Mouse (Mus musculus): ENCODE measurements around the gene Tnxb. TPM values are rescaled to one million over a fixed set of nuclear protein-coding genes. Genes with fewer than 3 reads are reported as not detected.

Tnxb gene
- polyA plus RNA-seq, 1 experiment from 2014 or later = 0.08 TPM

DNA sequence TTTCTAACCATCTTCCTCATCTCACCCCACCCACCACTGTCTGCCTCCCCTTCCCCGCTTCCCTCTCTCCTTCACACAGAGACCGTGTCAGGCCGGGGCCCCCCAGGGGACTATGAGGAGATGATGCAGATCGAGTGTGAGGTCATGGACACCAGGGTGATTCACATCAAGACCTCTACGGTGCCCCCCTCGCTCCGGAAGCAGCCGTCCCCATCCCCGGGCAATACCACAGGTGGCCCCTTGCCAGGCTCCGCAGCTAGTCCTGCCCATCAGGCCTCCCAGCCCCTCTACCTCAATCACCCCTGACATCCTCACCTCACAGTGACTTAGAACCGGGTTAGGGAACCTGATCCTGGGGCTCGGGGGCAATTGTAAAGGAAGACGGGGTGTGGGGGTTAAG, 15.9 kb upstream of the Tnxb start:
- Histone ChIP-seq H3K27me3 (peaks cover 5% of the 10 kb centered on the region), H3K4me1 (replicated peaks) (no peaks in the 10 kb centered on the region; the same call in 1 of the 2 replicates), H3K27ac (no peak overlapping the region), H3K9ac (replicated peaks) (no peak overlapping the region), H3K4me3 (replicated peaks) (no peak overlapping the region), H3K4me2 (replicated peaks) (no peak overlapping the region), H3K36me3 (peaks cover 56% of the 10 kb centered on the region), H3K9me3 (no peaks in the 10 kb centered on the region)
- ATAC-seq = no peak
- WGBS = 96% methylated on average over 13 of the region's 13 CpGs

DNA sequence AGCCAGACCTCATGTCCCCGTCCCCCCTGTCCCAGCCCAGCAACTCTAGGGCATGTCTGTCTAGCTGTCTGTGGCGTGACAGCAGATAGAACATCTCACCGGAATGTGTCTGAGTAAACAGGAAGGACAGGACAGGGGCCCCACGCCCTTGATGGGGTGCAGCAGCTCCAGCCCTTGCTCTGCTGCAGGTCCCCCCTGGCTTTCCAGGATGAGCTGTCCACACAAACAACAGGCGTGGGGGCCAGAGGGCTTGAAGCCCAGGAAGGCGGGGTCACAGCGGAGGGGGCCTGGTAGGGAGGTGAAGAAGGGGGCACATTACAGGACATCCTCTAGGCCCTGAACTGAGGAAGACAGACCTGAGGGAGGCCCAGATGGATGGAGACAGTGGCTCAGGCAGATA, 15.2 kb upstream of the Tnxb start:
- H3K9ac ChIP-seq (replicated peaks) = no peak overlapping the region

DNA sequence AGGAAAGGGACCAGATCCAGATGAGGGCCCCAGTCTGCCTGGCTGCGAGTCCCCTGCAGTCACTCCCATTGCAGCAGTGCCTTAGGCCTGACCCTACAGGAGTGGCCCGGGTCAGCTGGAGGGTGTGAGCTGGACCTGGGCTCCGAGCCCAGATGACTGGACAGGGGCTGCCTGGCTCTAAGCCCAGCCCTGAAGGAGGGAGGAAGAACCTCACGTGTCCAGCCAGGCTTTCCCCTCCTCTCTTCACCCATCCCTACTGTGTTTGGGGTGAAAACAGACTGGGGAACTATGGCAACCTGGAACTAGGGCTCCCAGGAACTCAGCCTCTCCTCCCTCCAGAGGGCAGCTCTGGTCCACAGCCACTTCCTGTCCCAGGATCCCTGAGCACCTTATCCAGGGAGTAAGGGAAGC, 14.7 kb upstream of the Tnxb start:
- peaks cover 17% of the 10 kb centered on the region for H3K27me3 ChIP-seq
- ATAC-seq = peak; percentile 18; the same call in 1 of the 2 replicates
- no peaks in the 10 kb centered on the region; the same call in 1 of the 2 replicates for H3K4me1 ChIP-seq (replicated peaks)
- no peak overlapping the region for H3K9ac ChIP-seq (replicated peaks)
- no peak overlapping the region for H3K4me2 ChIP-seq (replicated peaks)
- no peak overlapping the region for H3K4me3 ChIP-seq (replicated peaks)
- no peaks in the 10 kb centered on the region for H3K9me3 ChIP-seq
- H3K27ac ChIP-seq = peak overlapping the region; percentile 4; the same call in 1 of the 2 replicates
- H3K36me3 ChIP-seq = peaks cover 44% of the 10 kb centered on the region
- 73% methylated on average over 4 of the region's 4 CpGs for WGBS

More for the DNA sequence above, 15.2 kb upstream of the Tnxb start:
- no peak overlapping the region for H3K4me2 ChIP-seq (replicated peaks)
- H3K9me3 ChIP-seq = no peaks in the 10 kb centered on the region
- no peak overlapping the region for H3K4me3 ChIP-seq (replicated peaks)
- 84% methylated on average over 7 of the region's 7 CpGs for WGBS
- peaks cover 12% of the 10 kb centered on the region for H3K27me3 ChIP-seq
- ATAC-seq = peak; percentile 2; the same call in 1 of the 2 replicates
- H3K4me1 ChIP-seq (replicated peaks) = no peaks in the 10 kb centered on the region; the same call in 1 of the 2 replicates
- peak overlapping the region; percentile 4; the same call in 1 of the 2 replicates for H3K27ac ChIP-seq
- H3K36me3 ChIP-seq = peaks cover 49% of the 10 kb centered on the region

DNA sequence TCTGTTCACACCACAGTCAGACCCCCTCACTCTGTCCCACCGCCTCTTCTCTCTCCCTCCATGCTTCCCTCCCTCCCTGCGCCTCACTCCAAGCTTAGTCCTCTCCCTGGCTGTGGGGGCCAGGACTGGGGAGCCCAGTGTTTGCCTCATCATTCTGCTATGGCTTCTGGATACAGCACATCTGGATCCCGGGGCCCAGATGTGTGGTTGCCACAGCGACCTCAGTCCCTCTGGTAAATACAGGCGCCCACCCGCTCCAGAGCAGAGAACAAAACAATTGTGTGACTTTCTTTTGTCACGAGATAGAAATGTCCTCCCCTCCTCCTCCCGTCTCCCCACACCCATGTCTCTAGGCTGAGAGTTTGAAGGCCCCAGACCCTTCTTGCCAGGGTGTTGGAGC, 13.7 kb upstream of the Tnxb start:
- Histone ChIP-seq H3K4me3 (replicated peaks) (no peak overlapping the region), H3K9ac (replicated peaks) (0 out of 2 replicates have a peak overlapping the region, but pooled peaks have one; percentile 1), H3K27me3 (peaks cover 27% of the 10 kb centered on the region), H3K4me2 (replicated peaks) (no peak overlapping the region), H3K9me3 (no peaks in the 10 kb centered on the region), H3K36me3 (peaks cover 34% of the 10 kb centered on the region), H3K4me1 (replicated peaks) (peaks cover 6% of the 10 kb centered on the region), H3K27ac (no peak overlapping the region)
- WGBS = 38% methylated on average over 8 of the region's 8 CpGs
- ATAC-seq = no peak

DNA sequence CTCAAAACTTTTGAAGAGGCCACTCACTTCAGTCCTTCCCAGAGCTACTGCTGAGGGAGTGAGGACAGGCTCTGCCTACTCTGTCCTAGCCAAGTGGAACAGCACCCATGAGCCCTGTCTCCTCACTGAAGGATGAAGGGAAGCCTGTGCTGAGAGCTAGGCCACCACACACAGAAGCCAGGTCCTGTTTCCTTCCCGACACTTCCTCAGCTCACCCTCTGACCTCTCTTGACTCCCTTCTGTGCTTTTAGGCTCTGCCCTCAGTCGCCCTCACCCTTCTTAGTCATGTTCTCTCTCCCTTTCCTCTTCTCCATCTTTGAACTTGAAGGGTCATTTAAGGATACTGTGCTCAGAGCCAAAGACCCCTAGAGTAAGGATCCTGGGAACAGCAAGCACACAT, 13.1 kb upstream of the Tnxb start:
- Histone ChIP-seq H3K27me3 (peaks cover 27% of the 10 kb centered on the region), H3K4me2 (replicated peaks) (no peak overlapping the region), H3K36me3 (peaks cover 28% of the 10 kb centered on the region), H3K27ac (no peak overlapping the region), H3K4me3 (replicated peaks) (no peak overlapping the region), H3K9ac (replicated peaks) (no peak overlapping the region), H3K9me3 (no peaks in the 10 kb centered on the region), H3K4me1 (replicated peaks) (peaks cover 6% of the 10 kb centered on the region)
- ATAC-seq = no peak
- WGBS = 40% methylated on average over 2 of the region's 2 CpGs

DNA sequence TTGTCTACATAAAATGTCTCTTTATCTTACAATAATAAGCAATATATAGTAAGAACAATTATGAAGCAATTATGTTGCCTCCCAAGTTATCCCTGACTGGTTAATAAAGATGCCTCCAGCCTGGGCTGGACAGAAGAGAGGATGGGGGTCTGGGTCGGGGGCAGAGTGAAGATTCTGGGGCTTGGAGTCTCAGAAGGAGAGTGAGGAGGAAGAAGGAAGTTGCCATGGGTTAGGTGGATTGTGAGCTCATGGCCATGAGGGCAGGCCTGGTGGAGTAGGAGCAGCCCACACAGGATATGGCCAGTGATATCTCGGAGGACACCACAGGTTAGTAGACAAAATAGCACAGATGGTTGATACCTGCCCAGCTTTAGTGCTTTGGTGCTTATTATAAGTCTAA, 12.2 kb upstream of the Tnxb start:
- H3K9me3 ChIP-seq = no peaks in the 10 kb centered on the region
- no peak overlapping the region for H3K4me2 ChIP-seq (replicated peaks)
- peaks cover 6% of the 10 kb centered on the region for H3K4me1 ChIP-seq (replicated peaks)
- WGBS = 90% methylated on average over 2 of the region's 2 CpGs
- peaks cover 19% of the 10 kb centered on the region for H3K36me3 ChIP-seq
- no peak overlapping the region for H3K9ac ChIP-seq (replicated peaks)
- peaks cover 36% of the 10 kb centered on the region for H3K27me3 ChIP-seq
- no peak overlapping the region for H3K27ac ChIP-seq
- no peak overlapping the region for H3K4me3 ChIP-seq (replicated peaks)
- no peak for ATAC-seq

DNA sequence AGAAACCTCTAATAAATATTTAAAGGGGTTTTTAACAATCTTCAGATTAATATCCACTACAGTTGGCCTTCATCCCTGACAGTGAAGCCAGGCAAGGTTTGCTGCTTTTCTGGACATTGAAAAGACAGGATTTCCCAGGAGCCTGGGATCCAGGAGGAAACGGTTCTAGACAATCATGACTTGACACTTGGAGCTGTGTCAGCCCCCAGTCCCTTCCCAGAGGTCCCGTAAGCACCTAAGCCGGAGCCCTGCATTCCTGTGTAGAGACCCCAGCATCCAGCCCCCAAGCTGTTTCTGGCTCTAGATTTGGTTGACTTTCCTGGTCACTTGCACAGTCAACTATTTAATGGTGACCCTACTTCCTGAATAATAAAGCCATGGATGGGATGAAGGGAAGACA, 11.7 kb upstream of the Tnxb start:
- Histone ChIP-seq H3K9ac (replicated peaks) (no peak overlapping the region), H3K4me2 (replicated peaks) (no peak overlapping the region), H3K4me1 (replicated peaks) (peaks cover 6% of the 10 kb centered on the region), H3K4me3 (replicated peaks) (no peak overlapping the region), H3K27me3 (peaks cover 40% of the 10 kb centered on the region), H3K36me3 (peaks cover 14% of the 10 kb centered on the region), H3K27ac (no peak overlapping the region), H3K9me3 (no peaks in the 10 kb centered on the region)
- WGBS = 84% methylated on average over 3 of the region's 3 CpGs
- ATAC-seq = no peak

DNA sequence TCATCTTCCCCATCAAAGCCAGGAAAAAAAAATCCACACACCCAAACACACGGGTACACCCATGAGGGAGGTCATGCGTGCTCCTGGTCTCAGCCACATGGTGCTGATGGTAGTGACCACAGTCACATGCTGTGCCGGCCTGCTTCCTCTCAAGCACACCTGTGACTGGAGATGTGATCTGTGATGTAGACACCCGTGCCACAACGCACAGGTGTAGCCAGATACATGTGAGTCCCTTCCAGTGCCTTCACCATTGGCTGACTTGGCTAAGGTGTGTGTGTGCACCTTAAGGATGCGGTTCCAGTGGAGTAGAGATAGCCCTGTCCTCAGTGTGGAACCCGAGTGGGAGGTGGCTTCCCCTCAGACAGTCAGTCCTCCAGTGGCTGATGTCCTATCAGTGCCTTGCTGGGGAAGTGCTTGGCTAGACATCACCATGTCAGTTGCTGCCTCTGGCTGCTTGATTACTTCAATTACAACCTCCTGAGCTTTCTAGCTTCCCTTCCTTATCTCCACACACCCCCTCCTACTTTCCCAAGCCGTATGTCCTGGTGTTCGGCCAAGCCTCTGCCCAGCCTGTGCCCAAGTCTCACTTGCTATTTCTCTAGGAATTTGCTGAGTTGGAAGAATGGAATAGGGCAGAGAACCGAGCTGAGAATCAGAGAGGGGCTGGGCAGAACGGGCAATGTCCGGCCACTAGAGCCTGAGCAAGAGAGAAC, 11.0 kb upstream of the Tnxb start:
- no peaks in the 10 kb centered on the region for H3K9me3 ChIP-seq
- ATAC-seq = no peak
- WGBS = 70% methylated on average over 12 of the region's 12 CpGs
- peaks cover 9% of the 10 kb centered on the region for H3K36me3 ChIP-seq
- H3K4me3 ChIP-seq (replicated peaks) = no peak overlapping the region
- H3K27me3 ChIP-seq = peaks cover 41% of the 10 kb centered on the region
- no peak overlapping the region for H3K9ac ChIP-seq (replicated peaks)
- H3K4me2 ChIP-seq (replicated peaks) = no peak overlapping the region
- peaks cover 6% of the 10 kb centered on the region for H3K4me1 ChIP-seq (replicated peaks)
- no peak overlapping the region for H3K27ac ChIP-seq

DNA sequence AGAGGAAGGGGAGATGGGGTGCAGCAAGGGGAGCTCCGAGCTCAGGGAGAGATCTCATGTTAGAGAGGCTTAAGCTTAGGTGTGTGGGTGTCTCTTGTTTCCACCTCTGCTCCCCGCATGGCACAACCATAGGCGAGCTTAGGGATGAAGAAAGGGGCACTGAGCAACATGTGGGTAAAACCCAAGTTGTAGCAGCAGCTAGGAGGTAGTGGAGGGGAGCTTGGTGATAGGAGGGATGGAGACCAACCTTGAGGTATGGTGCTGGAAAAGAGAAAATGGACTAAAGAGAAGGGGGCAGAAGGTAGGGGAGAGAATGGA, 10.5 kb upstream of the Tnxb start:
- WGBS = 74% methylated on average over 3 of the region's 3 CpGs
- Histone ChIP-seq H3K4me2 (replicated peaks) (no peak overlapping the region), H3K27ac (no peak overlapping the region), H3K9ac (replicated peaks) (no peak overlapping the region), H3K4me1 (replicated peaks) (peaks cover 6% of the 10 kb centered on the region), H3K27me3 (peaks cover 41% of the 10 kb centered on the region), H3K36me3 (peaks cover 5% of the 10 kb centered on the region; the same call in 1 of the 2 replicates), H3K4me3 (replicated peaks) (no peak overlapping the region), H3K9me3 (no peaks in the 10 kb centered on the region)
- ATAC-seq = no peak

DNA sequence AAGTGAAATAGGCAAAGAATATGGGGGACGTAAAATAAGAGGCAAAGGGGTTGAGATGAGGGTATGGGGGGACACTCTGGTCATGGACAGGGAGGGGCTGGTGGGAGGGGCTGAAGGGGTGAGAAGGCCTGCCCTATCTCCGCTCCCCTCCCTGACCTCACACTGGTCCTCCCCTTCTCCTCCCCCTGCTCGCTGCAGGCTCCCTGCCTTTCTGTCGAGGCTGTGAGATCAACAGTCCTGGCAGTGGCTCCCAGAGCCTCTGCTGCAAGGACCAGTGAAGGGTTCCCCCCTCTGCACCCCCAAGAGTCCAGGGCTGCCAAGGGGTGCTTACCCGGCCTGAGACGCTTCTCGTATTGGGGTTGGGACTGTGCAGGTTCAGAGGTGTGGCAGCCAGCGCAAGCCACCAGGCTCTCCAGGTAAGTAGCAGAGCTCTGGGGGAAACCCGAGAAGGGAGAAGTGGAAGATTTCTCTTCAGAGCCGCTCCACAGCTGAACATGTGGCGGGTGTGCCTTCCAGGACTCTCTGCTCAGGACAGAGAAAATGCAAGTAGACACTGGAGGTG, 10.0 kb upstream of the Tnxb start:
- Histone ChIP-seq H3K27ac (no peak overlapping the region), H3K36me3 (0 out of 2 replicates have a peak, but pooled peaks cover under 1% of the 10 kb centered on the region), H3K4me2 (replicated peaks) (no peak overlapping the region), H3K9me3 (no peaks in the 10 kb centered on the region), H3K4me1 (replicated peaks) (peaks cover 6% of the 10 kb centered on the region), H3K4me3 (replicated peaks) (no peak overlapping the region), H3K27me3 (peaks cover 41% of the 10 kb centered on the region), H3K9ac (replicated peaks) (no peak overlapping the region)
- no peak for ATAC-seq
- WGBS = 42% methylated on average over 11 of the region's 11 CpGs

DNA sequence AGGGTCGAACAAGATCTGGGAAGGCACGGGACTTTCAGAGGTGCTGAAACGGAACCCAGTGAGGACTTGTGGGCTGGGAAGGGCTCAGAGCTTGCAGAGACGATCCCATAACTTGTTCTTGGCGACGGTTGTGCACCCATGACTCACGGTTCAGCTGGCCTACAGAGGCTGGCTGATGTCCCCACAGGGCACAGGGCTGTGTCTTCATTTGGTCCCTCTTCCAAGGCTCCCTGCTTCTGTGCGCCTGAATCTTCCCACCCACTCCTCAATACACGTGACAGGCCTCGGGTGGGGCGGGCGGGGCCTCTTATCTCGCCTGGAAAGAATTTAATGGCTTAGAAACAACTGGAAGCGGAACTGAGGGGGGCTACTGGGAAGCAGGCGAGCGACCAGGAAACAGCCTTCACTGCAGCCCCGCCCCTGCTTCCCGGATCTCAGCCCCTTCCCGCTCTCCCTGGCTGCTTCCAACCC, 9.2 kb upstream of the Tnxb start:
- peaks cover 6% of the 10 kb centered on the region for H3K4me1 ChIP-seq (replicated peaks)
- peak overlapping the region; percentile 22 for H3K4me2 ChIP-seq (replicated peaks)
- no peaks in the 10 kb centered on the region for H3K36me3 ChIP-seq
- H3K27ac ChIP-seq = no peak overlapping the region
- no peak overlapping the region for H3K9ac ChIP-seq (replicated peaks)
- no peak for ATAC-seq
- no peak overlapping the region for H3K4me3 ChIP-seq (replicated peaks)
- H3K27me3 ChIP-seq = peaks cover 41% of the 10 kb centered on the region
- no peaks in the 10 kb centered on the region for H3K9me3 ChIP-seq
- 10% methylated on average over 19 of the region's 19 CpGs for WGBS

DNA sequence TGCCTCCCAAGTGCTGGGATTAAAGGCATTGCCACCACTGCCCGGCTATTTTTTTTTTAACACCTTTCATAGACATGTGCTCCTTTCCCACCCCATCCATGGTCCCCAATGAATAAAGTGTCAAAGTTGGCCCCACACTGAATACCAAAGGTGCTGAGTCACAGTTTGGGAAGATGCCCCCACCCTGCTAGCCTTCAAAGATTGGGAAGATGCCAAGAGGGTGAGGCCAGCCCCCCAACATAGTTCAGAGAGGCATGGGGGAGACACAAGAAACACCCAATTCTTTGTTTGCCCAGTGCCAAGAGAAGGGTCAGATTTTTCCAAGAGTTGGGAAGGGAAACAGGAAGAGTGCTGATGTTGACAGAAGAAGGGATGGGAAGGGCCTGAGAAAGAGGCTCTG, 7.9 kb upstream of the Tnxb start:
- ATAC-seq = no peak

More for the DNA sequence above, 7.9 kb upstream of the Tnxb start:
- Histone ChIP-seq H3K4me3 (replicated peaks) (no peak overlapping the region), H3K9ac (replicated peaks) (no peak overlapping the region), H3K27me3 (peaks cover 41% of the 10 kb centered on the region), H3K4me1 (replicated peaks) (peaks cover 6% of the 10 kb centered on the region; the same call in 1 of the 2 replicates), H3K27ac (no peak overlapping the region), H3K4me2 (replicated peaks) (no peak overlapping the region), H3K36me3 (no peaks in the 10 kb centered on the region), H3K9me3 (no peaks in the 10 kb centered on the region)
- WGBS = 94% methylated on average over 1 of the region's 1 CpGs
